ENCODE assay signal across 10 mouse cellular contexts in genomic region chr19:27416569-27416968, GRCm38 (mm10). TPM values are rescaled to one million over a fixed set of nuclear protein-coding genes. Genes with fewer than 3 reads are reported as not detected.
DNase-seq lines count a peak whose midpoint lies in the region; ATAC-seq and TF ChIP-seq lines count a peak whose summit lies in the region.
"Had no signal": no experiment of that assay in that cellular context is flagged by ENCODE, and none has a peak within 500 bp of the region (broad histone marks: within the 10 kb centered on the region; RNA-seq: fewer than 3 reads in every experiment).

No protein-coding gene starts in this region.

- 68% methylated on average over 11 of the region's 11 CpGs for WGBS in midbrain, embryonic 10.5 days
- 61% methylated on average over 11 of the region's 11 CpGs for WGBS in midbrain, embryonic 16.5 days
- WGBS in intestine, postnatal 0 days, result 57% methylated on average over 11 of the region's 11 CpGs

- TF ChIP-seq POLR2A in embryonic fibroblast, embryonic 13.5 days (IDR thresholded peaks at IDR 0.05; ENCODE audit: low read depth, low read length), result no peak

- peak; percentile 92 for TF ChIP-seq CTCF in embryonic fibroblast, embryonic 13.5 days (IDR thresholded peaks at IDR 0.05; ENCODE audit: borderline replicate concordance, insufficient read depth, low read length)
- peak; percentile 93 for TF ChIP-seq CTCF in intestine, postnatal 0 days (IDR thresholded peaks at IDR 0.05; ENCODE audit: low read depth)

- H3K36me3 ChIP-seq in midbrain, embryonic 10.5 days, result peaks cover 94% of the 10 kb centered on the region
- peaks cover 27% of the 10 kb centered on the region for H3K36me3 ChIP-seq in midbrain, embryonic 16.5 days (ENCODE audit: control insufficient read depth, insufficient read depth, low read length)
- peaks cover 69% of the 10 kb centered on the region for H3K36me3 ChIP-seq in intestine, postnatal 0 days (ENCODE audit: control insufficient read depth, insufficient read depth)

- no peaks in the 10 kb centered on the region for H3K9me3 ChIP-seq in midbrain, embryonic 10.5 days (replicated peaks)
- H3K9me3 ChIP-seq in midbrain, embryonic 16.5 days (replicated peaks; ENCODE audit: control insufficient read depth, low read length, poor library complexity, severe bottlenecking), result no peaks in the 10 kb centered on the region
- H3K9me3 ChIP-seq in intestine, postnatal 0 days (ENCODE audit: control insufficient read depth), result no peaks in the 10 kb centered on the region
- H3K9me3 ChIP-seq: embryonic facial prominence, embryonic 15.5 days; limb, embryonic 12.5 days had no signal

- no peak overlapping the region for H3K4me2 ChIP-seq in midbrain, embryonic 16.5 days (ENCODE audit: low read length)
- no peak overlapping the region for H3K4me2 ChIP-seq in intestine, postnatal 0 days (replicated peaks; ENCODE audit: low read depth)
- H3K4me2 ChIP-seq: embryonic facial prominence, embryonic 15.5 days; limb, embryonic 12.5 days had no signal

- H3K4me3 ChIP-seq in midbrain, embryonic 10.5 days, result no peak overlapping the region
- H3K4me3 ChIP-seq in midbrain, embryonic 16.5 days (ENCODE audit: low read depth, low read length), result no peak overlapping the region
- H3K4me3 ChIP-seq in embryonic fibroblast, embryonic 13.5 days (ENCODE audit: insufficient read depth, low read length), result no peak overlapping the region
- H3K4me3 ChIP-seq in intestine, postnatal 0 days (ENCODE audit: low read depth, low read length), result no peak overlapping the region
- H3K4me3 ChIP-seq: embryonic facial prominence, embryonic 15.5 days; limb, embryonic 12.5 days had no signal

- H3K27ac ChIP-seq in midbrain, embryonic 10.5 days (replicated peaks), result no peak overlapping the region
- H3K27ac ChIP-seq in midbrain, embryonic 16.5 days (ENCODE audit: low read length), result no peak overlapping the region
- H3K27ac ChIP-seq in embryonic fibroblast, embryonic 13.5 days (ENCODE audit: insufficient read depth, low read length), result no peak overlapping the region
- H3K27ac ChIP-seq in intestine, postnatal 0 days (ENCODE audit: low read depth, low read length), result no peak overlapping the region
- H3K27ac ChIP-seq: embryonic facial prominence, embryonic 15.5 days; limb, embryonic 12.5 days had no signal

- DNase-seq in midbrain, embryonic 10.5 days (ENCODE audit: low spot score), result peak; percentile 44
- peak; percentile 79 for DNase-seq in adrenal gland, postnatal 10 days
- DNase-seq in lung, postnatal 10 days, result peak; percentile 64
- peak; percentile 32 to 43 for DNase-seq in right cerebral cortex, postnatal 10 days (ENCODE audit: low spot score in 2 of 2)
- DNase-seq in spleen, adult 12 weeks (ENCODE audit: low spot score), result no peak

- no peak for ATAC-seq in midbrain, embryonic 16.5 days
- ATAC-seq in intestine, postnatal 0 days, result 0 out of 2 replicates have a peak, but pooled peaks have one; percentile 31

- no peaks in the 10 kb centered on the region for H3K27me3 ChIP-seq in midbrain, embryonic 10.5 days (ENCODE audit: low read depth, poor library complexity, severe bottlenecking)
- no peaks in the 10 kb centered on the region for H3K27me3 ChIP-seq in midbrain, embryonic 16.5 days (ENCODE audit: control insufficient read depth, insufficient read depth, low read depth, low read length)
- no peaks in the 10 kb centered on the region for H3K27me3 ChIP-seq in intestine, postnatal 0 days (replicated peaks; ENCODE audit: control insufficient read depth, insufficient read depth, low read length)
- H3K27me3 ChIP-seq: embryonic facial prominence, embryonic 15.5 days; limb, embryonic 12.5 days had no signal

- no peak overlapping the region for H3K9ac ChIP-seq in midbrain, embryonic 16.5 days (ENCODE audit: low read depth, low read length)
- H3K9ac ChIP-seq in intestine, postnatal 0 days (ENCODE audit: low read depth, low read length), result no peak overlapping the region
- H3K9ac ChIP-seq: embryonic facial prominence, embryonic 15.5 days; limb, embryonic 12.5 days had no signal

- no peaks in the 10 kb centered on the region for H3K4me1 ChIP-seq in midbrain, embryonic 10.5 days
- no peaks in the 10 kb centered on the region for H3K4me1 ChIP-seq in midbrain, embryonic 16.5 days (ENCODE audit: control insufficient read depth, insufficient read depth, low read length)
- H3K4me1 ChIP-seq in embryonic fibroblast, embryonic 13.5 days (ENCODE audit: control insufficient read depth, insufficient read depth, low read length), result no peaks in the 10 kb centered on the region
- H3K4me1 ChIP-seq in intestine, postnatal 0 days (replicated peaks; ENCODE audit: control insufficient read depth, insufficient read depth, low read length), result no peaks in the 10 kb centered on the region
- H3K4me1 ChIP-seq: embryonic facial prominence, embryonic 15.5 days had no signal

RNA-seq across cellular contexts. Expression of gene Pum3, which starts 13.1 kb away (rescaled TPM):
- 77.5 and 83.4 TPM in 2 replicates for polyA plus RNA-seq in midbrain, embryonic 10.5 days (2016; fragmentation: Nextera tagmentation; extraction: Ambion mirVana)
- 52.8 and 55.8 TPM in 2 replicates for polyA plus RNA-seq in midbrain, embryonic 16.5 days (2015; fragmentation: Nextera tagmentation; extraction: Ambion mirVana)
- 10 to 100 TPM; 79.5 to 80.5 TPM for total RNA-seq in adrenal gland, postnatal 10 days (2021)
- 105 and 111 TPM in 2 replicates for polyA plus RNA-seq in embryonic fibroblast, embryonic 13.5 days (2011; ENCODE audit: insufficient read length, low read depth, missing spikeins)
- polyA plus RNA-seq in intestine, postnatal 0 days (2015; fragmentation: Nextera tagmentation; extraction: Ambion mirVana), result 34.4 and 37.9 TPM in 2 replicates
